Mouse (Mus musculus): ENCODE results near the gene Slc29a1.
"Not testable (repeated sequence)": the region's sequence is repeated elsewhere in the genome, so short reads cannot be mapped to it uniquely, and the experiment has no call there.

The Slc29a1 gene

DNA sequence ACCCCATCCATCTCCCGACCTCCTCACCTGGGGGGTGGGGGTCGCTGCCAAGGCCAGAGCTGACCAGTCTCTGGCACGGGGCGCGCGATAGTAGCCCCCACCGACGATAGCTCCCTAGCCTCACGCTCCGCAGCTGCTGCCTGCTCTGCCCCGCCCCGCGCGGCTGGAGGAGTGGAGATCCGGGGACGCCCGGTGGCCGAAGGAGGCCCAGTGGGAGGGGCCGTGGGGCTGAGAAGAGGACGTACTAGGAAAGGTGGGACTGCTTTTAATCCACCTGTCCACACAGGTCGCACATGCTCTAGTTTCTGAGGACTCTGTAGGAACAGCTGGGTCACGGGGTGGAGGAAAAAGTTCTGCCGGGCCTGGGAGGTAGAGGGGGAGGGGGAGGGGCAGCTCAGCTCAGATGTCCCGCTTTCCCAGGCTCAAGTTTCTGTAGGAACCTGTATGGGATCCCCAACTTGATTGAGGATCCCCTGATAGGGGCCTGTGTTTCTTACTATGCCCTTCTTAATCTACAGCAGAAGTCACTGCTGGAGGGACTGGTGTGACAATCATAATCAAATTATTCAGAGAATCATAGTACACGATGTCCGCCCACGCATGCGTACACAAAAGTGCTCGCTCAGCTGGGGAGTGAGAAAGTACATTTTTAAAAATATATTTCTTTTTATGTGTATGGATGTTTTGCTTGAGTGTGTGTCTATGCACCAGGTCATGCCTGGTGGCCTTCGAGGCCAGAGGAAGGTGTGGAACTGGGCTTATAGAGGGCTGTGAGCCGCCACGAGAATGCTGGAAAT is at the start of gene Slc29a1:
Slc29a1 (minus strand) TSS at position 161 of the 797 bp plus-strand sequence.
- DNase-seq (ENCODE audit: low spot score): no peak

DNA sequence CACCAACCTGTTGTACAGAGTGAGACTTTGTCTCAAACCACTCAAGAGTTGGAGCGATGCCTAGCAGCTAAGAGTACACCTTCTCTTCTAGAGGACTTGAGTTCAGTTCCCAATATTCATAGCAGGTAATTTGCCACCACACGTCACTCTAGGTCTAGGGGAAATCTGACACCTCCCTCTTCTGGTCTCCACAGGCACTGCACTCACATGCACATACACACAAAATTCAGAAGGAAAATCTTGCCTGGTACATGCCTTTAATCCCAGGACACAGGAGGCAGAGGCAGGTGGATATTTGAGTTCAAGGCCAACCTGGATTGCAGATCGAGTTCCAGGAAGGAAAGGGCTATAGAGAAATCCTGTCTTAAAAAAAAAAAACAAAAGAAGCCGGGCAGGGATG is 44.8 kb upstream of the Slc29a1 start:
- no peak for DNase-seq (ENCODE audit: low spot score)

DNA sequence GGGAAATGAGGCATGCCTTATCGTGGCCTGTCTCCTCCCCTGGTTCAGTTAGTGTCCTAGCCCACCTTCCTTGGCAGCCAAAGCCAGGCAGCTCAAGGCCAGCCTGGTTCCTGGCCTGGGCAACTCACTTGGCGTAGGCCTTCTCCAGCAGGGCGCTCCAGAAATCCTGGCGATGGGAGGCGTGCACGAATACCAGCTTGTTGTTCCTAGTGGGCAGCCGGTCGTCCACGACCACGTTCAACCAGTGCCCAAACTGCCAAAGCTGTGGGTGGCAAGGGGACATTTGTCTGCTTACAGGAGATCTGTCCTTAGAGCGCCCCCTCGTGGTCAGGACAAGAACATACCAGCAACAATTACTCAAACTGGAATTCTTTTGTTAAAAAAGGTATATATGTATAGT is 43.3 kb upstream of the Slc29a1 start:
- DNase-seq (ENCODE audit: low spot score): peak; percentile 61

DNA sequence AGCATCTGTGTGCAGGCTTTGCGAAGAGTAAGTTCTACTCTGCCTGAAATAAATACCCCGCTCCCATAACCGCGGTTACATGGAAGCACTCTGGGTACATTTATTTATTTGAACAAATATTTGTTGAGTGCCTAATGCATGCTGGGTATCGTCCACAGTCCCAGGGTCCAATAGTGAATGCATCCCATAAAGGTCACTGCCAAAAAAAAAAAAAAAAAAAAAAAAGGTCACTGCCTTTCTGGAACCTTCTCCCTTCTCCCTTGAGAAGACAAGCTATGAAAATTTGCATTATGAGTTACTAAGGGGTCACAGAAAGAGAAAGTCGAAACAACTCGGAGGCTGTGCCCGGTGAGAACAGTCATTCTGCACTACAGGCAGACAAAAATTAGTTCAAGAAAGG is 42.6 kb upstream of the Slc29a1 start:
- DNase-seq (ENCODE audit: low spot score): no peak

DNA sequence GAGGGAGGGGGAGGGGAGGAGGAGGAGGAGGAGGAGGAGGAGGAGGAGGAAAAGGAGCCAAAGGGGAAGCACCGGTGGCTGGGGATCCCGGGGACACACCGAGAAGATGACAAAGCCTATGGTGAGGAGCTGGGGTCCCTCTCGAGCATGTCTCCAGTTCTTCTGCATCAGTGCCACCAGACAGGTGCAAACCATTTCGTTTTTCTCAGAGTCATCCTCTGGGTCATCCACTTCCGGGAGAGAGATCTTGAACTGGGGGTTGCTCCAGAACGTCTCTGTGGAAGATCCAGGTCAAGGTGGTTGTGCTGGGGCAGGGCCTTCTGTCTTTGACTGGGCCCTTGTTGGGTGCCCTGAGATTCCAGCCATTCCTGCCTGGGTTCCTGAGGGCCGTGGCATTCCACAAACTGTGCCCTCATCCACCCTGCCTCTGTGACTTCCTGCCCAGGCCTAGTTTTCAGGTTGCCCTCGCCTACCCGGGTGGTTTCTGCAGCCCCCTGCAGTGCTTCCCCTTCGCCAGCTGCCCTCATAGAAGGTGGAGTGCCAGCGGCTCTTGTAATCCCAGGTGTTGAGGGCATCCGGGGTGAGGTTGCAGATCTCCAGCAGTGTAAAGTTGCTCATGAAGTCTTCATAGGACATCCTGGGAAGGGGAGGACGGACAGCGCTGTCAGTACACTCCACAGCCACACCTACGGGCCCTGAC is 39.3 kb upstream of the Slc29a1 start:
- DNase-seq (ENCODE audit: low spot score): no peak

DNA sequence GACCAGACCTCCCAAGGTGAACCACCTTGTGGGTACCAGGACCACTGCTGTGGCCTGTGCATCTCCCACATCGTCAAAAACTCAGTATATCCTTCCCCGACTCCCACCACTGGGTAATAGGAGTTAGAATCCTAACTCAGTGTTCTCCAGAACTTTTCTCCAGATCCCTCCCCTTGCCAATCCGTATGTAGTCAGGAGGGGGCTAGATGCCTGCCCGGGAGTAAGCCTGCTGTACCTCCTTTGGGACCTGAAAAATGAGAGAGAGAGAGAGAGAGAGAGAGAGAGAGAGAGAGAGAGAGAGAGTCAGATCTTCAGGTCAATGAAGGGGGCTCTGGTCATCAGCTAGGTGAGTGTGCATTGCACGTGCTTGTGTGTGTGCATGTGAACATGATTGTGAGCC is 34.6 kb upstream of the Slc29a1 start:
- no peak for DNase-seq (ENCODE audit: low spot score)

DNA sequence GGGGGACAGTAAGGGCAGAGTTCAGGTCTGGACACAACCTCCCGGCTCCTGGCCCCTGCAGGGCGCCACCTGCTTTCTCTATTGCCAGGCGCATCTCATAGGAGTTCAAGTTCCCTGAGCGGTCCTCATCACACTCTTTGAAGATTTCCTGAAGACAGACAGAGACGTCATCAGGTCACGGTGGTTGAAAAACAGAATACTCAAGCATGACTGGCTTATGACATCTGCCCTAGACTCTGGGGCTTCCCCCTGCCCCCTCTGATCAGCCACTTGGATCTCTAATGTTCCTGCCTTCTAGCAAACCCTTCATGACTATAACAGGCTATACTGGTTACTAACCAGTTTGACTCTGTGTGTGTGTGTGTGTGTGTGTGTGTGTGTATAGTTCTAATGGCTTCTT is 32.5 kb upstream of the Slc29a1 start:
- DNase-seq (ENCODE audit: low spot score): no peak

DNA sequence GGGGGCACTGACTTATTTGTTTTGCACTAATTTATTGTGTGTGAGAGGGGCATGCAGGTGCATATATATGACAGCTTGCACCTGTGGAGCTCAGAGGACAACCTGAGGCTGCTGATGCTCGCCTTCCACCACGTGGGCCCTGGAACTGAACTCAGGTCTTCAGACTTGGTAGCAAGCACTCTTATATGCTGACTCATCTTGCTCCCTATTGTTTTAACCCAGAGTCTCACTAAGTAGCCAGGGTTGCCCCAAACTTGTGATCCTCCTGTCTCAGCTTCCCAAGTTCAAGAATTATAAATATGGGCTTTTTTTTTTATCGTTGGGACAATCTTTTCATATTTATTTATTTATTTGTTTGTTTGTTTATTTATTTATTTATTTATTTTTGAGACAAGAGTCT is 31.6 kb upstream of the Slc29a1 start:
- no peak for DNase-seq (ENCODE audit: low spot score)

DNA sequence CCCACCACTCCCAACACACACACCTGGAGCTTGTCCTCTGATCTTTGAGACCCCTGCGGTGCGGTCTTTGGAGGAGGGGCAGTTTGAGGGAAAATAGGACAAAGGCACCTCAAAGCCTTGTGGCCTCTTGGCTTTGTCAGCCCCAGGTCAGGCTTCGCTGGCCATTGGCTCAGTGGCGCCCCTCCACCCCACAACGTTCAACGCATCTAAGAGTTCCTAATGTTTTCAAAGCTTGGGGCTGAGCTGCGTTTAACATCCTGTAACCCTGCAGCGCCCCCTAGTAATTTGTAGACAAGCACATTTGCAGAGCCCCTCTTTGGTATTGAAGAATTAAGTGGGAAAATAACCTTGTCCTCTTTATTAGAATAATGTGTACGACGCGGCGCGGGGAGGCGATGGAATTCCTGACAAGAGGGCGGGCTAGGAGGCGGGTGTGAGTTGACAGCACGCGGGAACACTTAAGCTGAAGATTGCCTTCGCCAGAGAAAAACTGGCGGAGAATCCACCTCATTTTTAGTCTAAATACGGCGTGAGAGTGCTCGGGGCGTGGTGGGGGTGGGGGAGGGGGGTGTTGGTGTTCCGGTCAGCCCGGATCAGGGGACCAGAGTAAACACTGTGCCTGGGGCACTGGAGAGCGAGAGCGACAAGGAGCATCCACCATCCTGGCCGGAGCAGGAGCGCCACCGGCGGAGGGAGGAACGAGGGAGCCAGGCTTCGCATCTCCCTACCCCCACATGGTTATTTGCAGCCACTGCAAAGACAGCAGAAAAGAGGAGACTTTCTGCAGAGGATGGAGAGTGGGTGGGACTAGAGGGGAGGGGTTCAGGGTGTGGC is 30.7 kb upstream of the Slc29a1 start:
- DNase-seq (ENCODE audit: low spot score): peak; percentile 66

DNA sequence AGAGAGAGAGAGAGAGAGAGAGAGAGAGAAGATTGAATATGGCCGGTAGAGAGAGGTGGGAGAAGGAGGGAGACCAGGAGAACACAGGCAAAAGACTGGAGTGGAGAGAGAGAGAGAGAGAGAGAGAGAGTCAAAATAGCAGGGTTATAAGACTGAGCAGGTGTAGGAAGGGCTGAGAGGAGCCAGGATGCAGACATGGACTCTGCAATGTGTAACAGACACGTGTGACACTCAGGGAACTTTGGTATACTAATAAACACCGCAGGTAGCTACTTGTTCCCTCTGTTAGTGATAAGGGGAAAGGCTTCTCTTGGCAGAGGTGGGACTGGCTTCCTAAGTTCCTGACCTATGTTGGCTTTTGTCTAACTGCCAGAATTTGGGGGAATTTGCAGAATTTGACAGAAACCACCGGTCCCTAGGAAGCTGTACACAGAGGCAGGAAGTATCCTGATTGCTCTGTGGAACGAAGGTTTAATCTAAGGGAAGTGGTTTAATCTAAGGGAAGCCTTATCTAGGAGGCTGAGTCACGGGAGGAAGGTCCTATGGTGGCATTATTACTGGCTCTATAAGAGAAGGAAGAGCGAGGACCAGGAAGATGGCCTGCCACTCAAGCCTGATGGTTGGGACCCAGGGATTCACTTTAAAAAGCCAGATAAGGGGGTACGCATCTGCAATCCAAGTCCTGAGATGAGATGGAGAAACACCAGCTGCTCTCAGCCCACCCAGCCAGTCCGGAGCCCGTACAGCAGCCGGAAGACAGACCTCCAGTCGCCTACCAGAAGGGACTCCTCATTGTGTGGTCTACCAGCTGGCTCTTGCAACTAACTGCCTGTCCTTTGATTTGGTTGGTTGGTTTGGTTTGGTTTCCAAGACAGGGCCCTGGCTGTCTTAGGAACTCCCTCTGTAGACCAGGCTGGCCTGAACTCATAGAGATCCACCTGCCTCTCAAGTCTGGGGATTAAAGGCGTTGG is 29.8 kb upstream of the Slc29a1 start:
- no peak for DNase-seq (ENCODE audit: low spot score)

DNA sequence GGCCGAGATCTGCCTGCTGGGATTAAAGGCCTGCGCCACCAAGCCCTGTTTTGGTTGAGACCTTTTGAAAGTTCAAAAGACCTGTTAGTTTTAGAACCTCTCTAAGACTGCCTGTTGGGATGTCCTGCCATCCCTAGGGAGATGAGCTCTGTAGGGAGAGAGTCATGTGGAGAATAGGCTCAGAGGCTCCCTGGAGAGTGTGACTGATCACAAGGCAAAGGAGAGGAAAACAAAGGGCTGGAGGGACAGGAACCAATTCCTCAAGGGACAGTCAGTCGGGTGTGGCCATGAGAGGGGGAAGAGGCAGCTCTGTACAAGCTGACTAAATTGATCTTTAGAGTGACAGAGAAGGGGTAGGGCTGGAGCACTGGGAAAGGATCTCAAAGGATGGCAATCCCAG is 28.8 kb upstream of the Slc29a1 start:
- DNase-seq (ENCODE audit: low spot score): no peak

DNA sequence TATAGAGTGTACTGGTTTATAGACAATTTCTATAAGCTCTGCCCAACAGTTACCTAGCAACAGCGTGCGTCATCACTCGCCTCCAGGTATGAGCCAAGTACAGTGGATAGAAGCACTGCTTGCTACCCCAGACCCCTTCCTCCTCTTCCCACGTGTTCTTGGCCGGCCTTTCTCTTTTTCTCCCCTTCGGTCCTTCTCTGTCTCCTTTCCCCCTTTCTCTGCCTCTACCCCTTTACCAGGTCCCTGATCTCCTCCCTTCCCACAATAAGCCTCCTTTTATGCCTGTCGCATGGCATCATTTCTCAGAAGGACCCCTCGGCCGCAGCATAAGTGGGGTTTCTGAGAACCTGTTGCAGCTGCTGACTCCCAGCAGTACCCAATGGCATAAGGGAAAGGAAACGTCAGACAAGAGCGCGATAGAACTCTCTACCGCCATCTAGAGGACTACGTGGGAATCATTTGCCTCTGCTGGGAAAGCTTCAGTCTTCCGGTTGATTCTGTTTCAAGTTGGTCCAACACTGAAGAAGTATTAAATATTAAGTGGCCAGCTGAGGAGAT is 27.2 kb upstream of the Slc29a1 start:
- peak; percentile 90 for DNase-seq (ENCODE audit: low spot score)

DNA sequence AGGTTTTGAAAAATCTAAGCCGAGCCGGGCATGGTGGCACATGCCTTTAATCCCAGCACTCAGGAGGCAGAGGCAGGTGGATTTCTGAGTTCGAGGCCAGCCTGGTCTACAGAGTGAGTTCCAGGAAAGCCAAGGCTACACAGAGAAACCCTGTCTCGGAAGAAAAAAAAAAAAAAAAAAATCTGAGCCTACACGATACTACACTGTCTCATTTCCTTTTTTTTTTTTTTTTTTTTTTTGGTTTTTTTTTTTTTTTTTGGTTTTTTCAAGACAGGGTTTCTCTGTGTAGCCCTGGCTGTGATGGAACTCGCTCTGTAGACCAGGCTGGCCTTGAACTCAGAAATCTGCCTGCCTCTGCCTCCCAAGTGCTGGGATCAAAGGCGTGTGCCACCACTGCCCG is 24.0 kb upstream of the Slc29a1 start:
- not testable (repeated sequence) for DNase-seq (ENCODE audit: low spot score)

DNA sequence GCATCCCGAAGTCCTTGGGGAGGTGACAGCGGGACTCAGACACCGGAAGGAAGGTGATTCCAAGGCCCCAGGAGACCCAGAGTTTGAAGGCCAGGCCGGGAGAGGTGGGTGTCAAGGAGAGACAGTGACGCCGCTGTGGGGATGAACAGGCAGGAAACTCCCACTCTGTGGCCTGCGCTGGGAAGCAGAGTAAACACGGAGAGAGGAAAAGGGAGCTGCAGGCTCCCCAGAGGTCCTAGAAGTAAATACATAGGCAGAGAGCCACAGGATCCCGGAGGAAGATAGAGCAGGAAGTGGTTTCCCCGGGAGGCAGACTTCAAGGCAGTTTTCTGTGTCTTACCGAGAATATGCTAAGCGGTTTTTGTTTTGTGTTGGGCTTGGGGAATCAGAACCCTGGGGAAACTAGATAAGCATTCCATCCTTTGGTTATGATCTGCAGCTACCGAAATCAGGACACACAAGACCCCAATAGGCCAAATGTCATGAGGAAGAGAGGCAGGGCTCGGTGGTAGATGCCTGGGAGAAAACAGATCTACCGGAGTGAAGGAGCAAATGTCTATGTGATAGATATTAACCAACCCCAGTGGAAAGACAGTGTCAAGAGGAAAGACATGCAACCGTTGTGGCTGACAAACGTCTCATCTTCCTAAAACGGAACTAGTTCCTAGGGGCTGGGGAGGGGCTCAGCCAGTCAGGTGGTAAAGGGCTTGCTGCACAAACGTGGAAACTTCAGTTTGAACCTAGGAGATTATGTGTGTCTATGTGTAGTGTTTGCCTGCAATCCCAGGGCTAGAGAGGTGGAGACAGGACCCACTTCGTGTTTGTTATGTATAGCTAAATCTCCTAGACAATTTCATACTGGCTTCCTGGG is 20.2 kb upstream of the Slc29a1 start:
- no peak for DNase-seq (ENCODE audit: low spot score)

DNA sequence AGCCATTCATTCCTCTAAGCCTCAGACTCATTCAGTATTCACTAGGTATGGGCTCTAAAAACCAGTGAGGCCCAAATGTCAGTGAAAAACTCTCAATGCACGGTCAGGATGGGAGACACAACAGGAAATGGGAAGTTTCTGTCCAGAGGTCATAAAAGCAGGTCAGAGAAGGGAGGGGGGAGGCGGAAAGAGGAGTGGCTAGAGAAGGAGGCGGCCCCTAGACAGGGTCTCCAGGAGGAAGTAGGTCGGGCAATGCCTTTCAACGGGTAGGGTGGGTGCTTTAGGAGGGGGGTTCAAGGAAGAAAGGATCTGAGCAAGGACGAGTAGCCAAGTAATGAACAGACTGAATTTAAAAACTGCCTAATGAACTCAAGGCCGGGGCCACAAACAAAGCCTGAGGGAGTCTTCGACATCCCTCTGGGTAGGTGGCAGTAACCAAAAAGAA is 19.6 kb upstream of the Slc29a1 start:
- DNase-seq (ENCODE audit: low spot score): no peak

DNA sequence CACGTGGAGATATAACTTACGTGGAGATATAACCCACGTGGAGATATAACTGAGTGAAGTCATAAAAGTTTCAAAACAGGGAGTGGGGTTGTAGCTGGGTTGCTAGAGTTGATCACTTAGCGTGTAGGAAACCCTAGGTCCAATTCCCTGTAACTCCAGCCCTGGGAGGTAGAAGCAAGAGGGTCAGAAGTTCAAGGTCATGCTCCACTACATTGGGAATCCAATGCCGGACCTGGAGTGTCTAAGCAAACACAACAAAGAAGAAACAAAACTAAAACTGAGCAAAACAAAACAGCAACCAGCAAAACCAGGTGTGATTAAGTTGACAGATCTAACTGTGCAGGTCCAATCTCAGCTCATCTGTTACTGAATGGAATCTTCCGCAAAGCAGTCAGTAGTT is 18.2 kb upstream of the Slc29a1 start:
- DNase-seq (ENCODE audit: low spot score): no peak

DNA sequence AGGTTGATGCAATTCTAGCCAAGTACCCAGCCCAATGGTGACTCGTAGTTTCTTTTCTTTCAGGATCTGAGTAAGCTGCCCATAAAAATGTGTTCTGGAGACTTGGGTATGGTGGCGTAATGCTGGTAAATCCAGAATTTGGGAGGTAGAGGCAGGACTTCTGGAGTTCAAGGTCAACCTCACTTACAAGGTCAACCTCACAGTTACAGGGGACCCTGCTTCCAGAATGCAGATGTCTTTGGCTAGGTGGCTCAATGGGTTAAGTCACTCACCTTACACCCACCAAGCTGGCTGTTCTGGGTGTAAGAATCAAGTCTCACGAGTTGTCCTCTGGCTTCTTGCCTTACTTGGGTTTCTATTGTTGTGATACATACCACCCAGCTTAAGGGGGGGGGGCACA is 17.3 kb upstream of the Slc29a1 start:
- no peak for DNase-seq (ENCODE audit: low spot score)

DNA sequence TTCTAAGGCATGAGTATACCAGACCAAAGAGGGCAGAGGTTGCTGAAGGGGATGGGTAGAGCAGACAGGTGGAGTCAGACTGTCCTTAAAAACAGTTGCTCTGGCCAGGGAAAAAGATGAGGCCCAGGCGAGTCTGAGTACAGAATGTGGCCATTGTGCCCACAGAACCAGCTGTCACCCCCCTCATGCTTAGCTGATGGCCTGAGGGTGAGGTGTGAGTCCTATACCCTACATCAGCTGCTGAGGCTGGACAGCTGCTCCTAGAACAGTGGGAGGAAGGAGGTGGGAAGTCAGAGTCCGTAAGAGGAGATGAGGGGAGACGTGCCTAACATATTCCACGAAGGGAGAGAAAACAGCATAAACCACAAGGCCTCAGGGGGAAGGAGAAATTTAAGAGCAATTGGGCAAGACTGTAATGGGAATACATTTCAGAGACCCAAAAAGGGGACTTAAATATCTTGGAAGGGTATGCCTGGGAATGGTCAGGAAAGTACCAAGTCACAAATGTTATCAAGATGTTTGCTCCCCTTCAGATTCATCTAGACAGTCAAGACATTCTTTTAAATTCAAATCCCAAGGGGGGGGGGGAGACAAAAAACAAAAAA is 16.7 kb upstream of the Slc29a1 start:
- no peak for DNase-seq (ENCODE audit: low spot score)

DNA sequence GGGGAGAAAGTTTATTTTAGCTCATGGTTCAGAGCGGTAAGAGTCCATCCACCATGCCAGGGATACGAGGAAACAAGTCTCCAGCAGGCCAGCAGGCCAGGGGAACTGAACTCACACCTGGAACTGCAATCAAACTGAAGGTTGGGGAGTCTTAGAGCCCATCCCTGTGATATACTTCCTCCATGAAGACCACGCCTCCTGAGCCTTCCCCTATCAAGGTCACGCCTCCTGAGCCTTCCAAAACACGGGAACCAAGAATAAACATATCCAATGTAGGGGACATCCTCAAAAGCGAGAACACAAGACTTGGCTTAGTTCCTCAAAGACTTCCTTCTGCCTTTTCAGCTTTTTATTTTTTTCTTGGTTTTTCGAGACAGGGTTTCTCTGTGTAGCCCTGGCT is 13.5 kb upstream of the Slc29a1 start:
- DNase-seq (ENCODE audit: low spot score): no peak

DNA sequence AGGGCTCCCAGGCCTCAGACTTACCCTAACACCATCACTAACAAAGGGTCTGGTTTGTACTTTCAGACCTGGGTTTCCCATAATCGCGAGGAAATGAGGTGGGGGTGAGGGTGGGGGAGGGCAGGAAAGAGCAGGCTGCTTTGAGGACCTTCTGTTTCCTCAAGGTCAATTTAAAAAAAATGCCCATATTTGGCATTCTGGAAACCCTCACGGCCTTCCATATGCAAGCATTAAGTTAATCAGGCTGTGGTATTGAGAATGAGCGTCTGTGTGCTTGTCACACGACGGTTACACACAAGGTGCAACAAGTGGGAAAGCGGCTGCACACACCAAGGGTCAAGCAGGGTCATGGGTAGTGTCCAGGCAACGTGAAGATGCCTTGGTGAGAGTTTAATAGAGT is 12.6 kb upstream of the Slc29a1 start:
- DNase-seq (ENCODE audit: low spot score): no peak
